Mouse (Mus musculus) forebrain, embryonic 15.5 days (tissue): ENCODE measurements around the gene Mccc1. TPM values are rescaled to one million over a fixed set of nuclear protein-coding genes. Genes with fewer than 3 reads are reported as not detected.
A peak's percentile ranks its signal among the peaks of the same experiment; 100 is the strongest.

ENCODE experiments used
- ATAC-seq: fragments of 200-750 bp; cut with Nextera tagmentation; replicated peaks from 2 replicates; pipeline ENCODE4 v1.8.0; 2017; ENCODE audit warnings: mild to moderate bottlenecking, moderate TSS enrichment, moderate library complexity
- H3K27ac ChIP-seq: fragments of 300-500 bp; sonication (generic); replicated peaks from 2 replicates; pipeline ENCODE4 v1.5.1; 2015; ENCODE audit warnings: mild to moderate bottlenecking, inconsistent platforms
- H3K27me3 ChIP-seq: fragments of 300-500 bp; sonication (generic); 2 replicates; pipeline ENCODE4 v1.6.1; 2015; ENCODE audit warnings: inconsistent platforms
- H3K36me3 ChIP-seq: fragments of 300-500 bp; sonication (generic); 2 replicates; pipeline ENCODE4 v1.6.1; 2015; ENCODE audit warnings: mild to moderate bottlenecking, inconsistent platforms
- H3K4me1 ChIP-seq: fragments of 300-500 bp; sonication (generic); 2 replicates; pipeline ENCODE4 v1.6.1; 2015; ENCODE audit warnings: inconsistent platforms
- H3K4me2 ChIP-seq: fragments of 300-500 bp; sonication (generic); replicated peaks from 2 replicates; pipeline ENCODE4 v1.6.1; 2015; ENCODE audit warnings: mild to moderate bottlenecking, inconsistent platforms
- H3K4me3 ChIP-seq: fragments of 300-500 bp; sonication (generic); 2 replicates; pipeline ENCODE4 v1.5.1; 2015; ENCODE audit warnings: mild to moderate bottlenecking, inconsistent platforms
- H3K9ac ChIP-seq: fragments of 300-500 bp; sonication (generic); replicated peaks from 2 replicates; pipeline ENCODE4 v1.6.1; 2015; ENCODE audit warnings: mild to moderate bottlenecking, inconsistent platforms
- H3K9me3 ChIP-seq: fragments of 300-500 bp; sonication (generic); 2 replicates; pipeline ENCODE4 v1.6.1; 2016; ENCODE audit warnings: inconsistent platforms
- WGBS: fragments of 180-500 bp; shearing (Covaris S2); methylation state at CpG from one replicate; pipeline ENCODE4 v1.1.7; 2015; ENCODE audit warnings: mixed read lengths; 5-methylcytosine and 5-hydroxymethylcytosine counted together
- polyA plus RNA-seq: library from polyadenylated mRNA; unstranded; fragments of >200 nt; fragmentation: Nextera tagmentation; extraction: Ambion mirVana; gene quantifications from 2 replicates; pipeline ENCODE4 v1.2.1, GENCODE M21; 2015

The Mccc1 gene
- polyA plus RNA-seq, 1 experiment from 2014 or later = 30.4 TPM

GRCm38 (mm10) chr3:35994552-35995531 lies 5.6 kb downstream of the Mccc1 start:
- WGBS = 59% methylated on average over 11 of the region's 11 CpGs
- Histone ChIP-seq H3K27me3 (no peaks in the 10 kb centered on the region), H3K4me3 (no peak overlapping the region), H3K9me3 (no peaks in the 10 kb centered on the region), H3K27ac (no peak overlapping the region), H3K4me2 (no peak overlapping the region), H3K4me1 (peaks cover 14% of the 10 kb centered on the region), H3K9ac (no peak overlapping the region), H3K36me3 (peaks cover 10% of the 10 kb centered on the region)
- no peak for ATAC-seq

- ATAC-seq = no peak
- H3K9me3 ChIP-seq = no peaks in the 10 kb centered on the region
- no peak overlapping the region for H3K4me2 ChIP-seq
- WGBS = 95% methylated on average over 7 of the region's 7 CpGs
- H3K4me1 ChIP-seq = no peaks in the 10 kb centered on the region
- H3K9ac ChIP-seq = no peak overlapping the region
- no peaks in the 10 kb centered on the region for H3K27me3 ChIP-seq
- no peak overlapping the region for H3K27ac ChIP-seq
- peaks cover 35% of the 10 kb centered on the region for H3K36me3 ChIP-seq
- no peak overlapping the region for H3K4me3 ChIP-seq
Measured at GRCm38 (mm10) chr3:35990715-35991114, 9.8 kb downstream of the Mccc1 start.

DNA sequence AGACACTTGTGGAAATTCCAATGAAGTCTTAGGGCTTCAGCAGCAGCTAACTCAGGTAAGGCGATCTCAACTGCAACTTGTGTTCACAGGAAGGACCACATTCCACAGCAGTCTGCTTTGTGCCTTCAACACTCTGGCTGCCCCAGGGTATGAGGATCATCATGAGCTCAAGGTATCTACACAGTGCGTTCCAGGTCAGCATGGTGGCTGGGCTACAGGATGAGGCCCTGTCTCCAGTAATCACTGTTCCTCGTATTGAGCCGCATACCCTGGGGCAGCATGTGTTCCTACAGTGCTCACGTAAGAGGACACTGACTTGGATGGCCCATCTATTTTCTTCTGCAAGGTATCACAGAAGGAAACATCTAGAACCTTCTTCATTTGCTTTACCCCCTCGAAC lies 12.4 kb downstream of the Mccc1 start:
- Histone ChIP-seq H3K9me3 (no peaks in the 10 kb centered on the region), H3K4me3 (no peak overlapping the region), H3K9ac (no peak overlapping the region), H3K4me2 (no peak overlapping the region), H3K27me3 (no peaks in the 10 kb centered on the region), H3K4me1 (no peaks in the 10 kb centered on the region), H3K36me3 (peaks cover 49% of the 10 kb centered on the region), H3K27ac (no peak overlapping the region)
- no peak for ATAC-seq
- WGBS = 95% methylated on average over 6 of the region's 6 CpGs

GRCm38 (mm10) chr3:35986266-35986665 lies 14.2 kb downstream of the Mccc1 start:
- H3K9me3 ChIP-seq = no peaks in the 10 kb centered on the region
- H3K4me2 ChIP-seq = no peak overlapping the region
- no peak overlapping the region for H3K27ac ChIP-seq
- no peak overlapping the region for H3K9ac ChIP-seq
- ATAC-seq = no peak
- no peaks in the 10 kb centered on the region for H3K4me1 ChIP-seq
- H3K4me3 ChIP-seq = no peak overlapping the region
- H3K27me3 ChIP-seq = no peaks in the 10 kb centered on the region
- peaks cover 59% of the 10 kb centered on the region for H3K36me3 ChIP-seq
- 93% methylated on average over 6 of the region's 6 CpGs for WGBS

DNA sequence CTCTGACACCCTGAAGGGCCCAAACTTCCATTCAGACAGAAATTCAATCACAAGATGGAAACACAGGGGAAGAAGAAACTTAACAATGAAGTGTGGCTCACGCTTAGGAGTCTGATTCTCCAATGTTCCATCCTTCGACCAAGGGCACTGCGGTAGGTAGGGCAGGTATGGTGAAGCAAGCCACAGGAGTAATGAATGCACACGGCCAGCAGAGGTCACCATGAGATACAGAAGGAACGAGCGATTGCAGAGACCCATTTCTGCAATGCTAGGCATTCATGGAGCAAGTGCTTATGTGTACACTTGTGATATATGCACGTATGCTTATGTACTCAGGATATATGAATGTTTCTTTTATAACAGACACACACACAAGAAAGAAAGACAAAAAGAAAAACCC lies 26.9 kb downstream of the Mccc1 start:
- 65% methylated on average over 7 of the region's 7 CpGs for WGBS
- ATAC-seq = peak; percentile 60; the same call in 1 of the 2 replicates
- Histone ChIP-seq H3K4me2 (no peak overlapping the region), H3K27ac (no peak overlapping the region), H3K4me3 (no peak overlapping the region), H3K27me3 (no peaks in the 10 kb centered on the region), H3K36me3 (peaks cover 47% of the 10 kb centered on the region), H3K9me3 (no peaks in the 10 kb centered on the region), H3K9ac (no peak overlapping the region), H3K4me1 (no peaks in the 10 kb centered on the region)

GRCm38 (mm10) chr3:35972985-35973384 lies 27.5 kb downstream of the Mccc1 start:
- Histone ChIP-seq H3K36me3 (peaks cover 43% of the 10 kb centered on the region), H3K9ac (no peak overlapping the region), H3K4me3 (no peak overlapping the region), H3K27ac (no peak overlapping the region), H3K9me3 (no peaks in the 10 kb centered on the region), H3K27me3 (no peaks in the 10 kb centered on the region), H3K4me1 (no peaks in the 10 kb centered on the region), H3K4me2 (no peak overlapping the region)
- peak; percentile 58; the same call in 1 of the 2 replicates for ATAC-seq
- 82% methylated on average over 4 of the region's 4 CpGs for WGBS

- WGBS = 91% methylated on average over 12 of the region's 12 CpGs
- H3K36me3 ChIP-seq = peaks cover 36% of the 10 kb centered on the region
- H3K27me3 ChIP-seq = no peaks in the 10 kb centered on the region
- H3K27ac ChIP-seq = no peak overlapping the region
- no peaks in the 10 kb centered on the region for H3K4me1 ChIP-seq
- ATAC-seq = no peak
- H3K4me2 ChIP-seq = no peak overlapping the region
- H3K9me3 ChIP-seq = no peaks in the 10 kb centered on the region
- H3K4me3 ChIP-seq = no peak overlapping the region
- no peak overlapping the region for H3K9ac ChIP-seq
Measured at GRCm38 (mm10) chr3:35971149-35971548, 29.3 kb downstream of the Mccc1 start.

GRCm38 (mm10) chr3:35970441-35970840 lies 30.0 kb downstream of the Mccc1 start:
- 88% methylated on average over 4 of the region's 4 CpGs for WGBS
- H3K9ac ChIP-seq = no peak overlapping the region
- no peaks in the 10 kb centered on the region for H3K27me3 ChIP-seq
- no peaks in the 10 kb centered on the region for H3K9me3 ChIP-seq
- H3K4me3 ChIP-seq = no peak overlapping the region
- no peaks in the 10 kb centered on the region for H3K4me1 ChIP-seq
- no peak overlapping the region for H3K4me2 ChIP-seq
- no peak overlapping the region for H3K27ac ChIP-seq
- ATAC-seq = no peak
- H3K36me3 ChIP-seq = peaks cover 29% of the 10 kb centered on the region

DNA sequence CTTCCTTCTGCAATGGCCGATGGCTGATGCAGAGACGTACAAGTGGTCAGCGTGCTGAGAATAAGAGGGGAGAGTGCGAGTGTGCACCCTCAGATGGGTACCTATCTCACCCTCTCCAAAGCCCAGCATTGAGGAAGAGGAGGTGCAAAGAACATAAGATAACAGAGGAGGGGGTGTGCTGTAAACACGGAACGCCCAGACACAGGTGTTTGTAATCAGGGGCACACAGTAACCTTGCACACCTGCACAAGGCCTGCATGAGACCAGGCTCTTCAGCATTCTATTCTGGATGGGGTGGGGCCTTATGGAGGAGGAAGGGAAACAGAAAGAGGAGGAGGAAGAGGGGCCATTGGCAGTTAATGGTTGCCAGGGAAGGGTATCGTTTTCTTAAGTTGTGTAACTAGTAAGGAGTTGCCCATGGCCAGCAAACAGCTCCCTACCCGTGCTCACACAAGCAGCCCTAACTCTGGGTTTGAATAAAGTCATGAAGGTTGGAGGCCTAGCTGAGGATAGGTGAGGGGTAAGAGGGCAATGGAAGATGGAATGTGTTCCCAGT lies 33.0 kb downstream of the Mccc1 start:
- Histone ChIP-seq H3K4me3 (no peak overlapping the region), H3K27me3 (no peaks in the 10 kb centered on the region), H3K9ac (no peak overlapping the region), H3K4me1 (no peaks in the 10 kb centered on the region), H3K9me3 (no peaks in the 10 kb centered on the region), H3K27ac (no peak overlapping the region), H3K4me2 (no peak overlapping the region), H3K36me3 (peaks cover 30% of the 10 kb centered on the region)
- ATAC-seq = no peak
- WGBS = 96% methylated on average over 8 of the region's 8 CpGs

GRCm38 (mm10) chr3:35966493-35966892 lies 34.0 kb downstream of the Mccc1 start:
- no peak for ATAC-seq
- Histone ChIP-seq H3K36me3 (peaks cover 27% of the 10 kb centered on the region), H3K27me3 (no peaks in the 10 kb centered on the region), H3K9ac (no peak overlapping the region), H3K4me1 (no peaks in the 10 kb centered on the region), H3K9me3 (no peaks in the 10 kb centered on the region), H3K4me3 (no peak overlapping the region), H3K4me2 (no peak overlapping the region), H3K27ac (no peak overlapping the region)
- WGBS = 87% methylated on average over 2 of the region's 2 CpGs

GRCm38 (mm10) chr3:35964928-35965327 lies 35.5 kb downstream of the Mccc1 start:
- Histone ChIP-seq H3K4me1 (no peaks in the 10 kb centered on the region), H3K9ac (no peak overlapping the region), H3K27ac (no peak overlapping the region), H3K4me3 (no peak overlapping the region), H3K4me2 (no peak overlapping the region), H3K9me3 (no peaks in the 10 kb centered on the region), H3K36me3 (peaks cover 28% of the 10 kb centered on the region), H3K27me3 (no peaks in the 10 kb centered on the region)
- WGBS = 91% methylated on average over 4 of the region's 4 CpGs
- ATAC-seq = no peak

DNA sequence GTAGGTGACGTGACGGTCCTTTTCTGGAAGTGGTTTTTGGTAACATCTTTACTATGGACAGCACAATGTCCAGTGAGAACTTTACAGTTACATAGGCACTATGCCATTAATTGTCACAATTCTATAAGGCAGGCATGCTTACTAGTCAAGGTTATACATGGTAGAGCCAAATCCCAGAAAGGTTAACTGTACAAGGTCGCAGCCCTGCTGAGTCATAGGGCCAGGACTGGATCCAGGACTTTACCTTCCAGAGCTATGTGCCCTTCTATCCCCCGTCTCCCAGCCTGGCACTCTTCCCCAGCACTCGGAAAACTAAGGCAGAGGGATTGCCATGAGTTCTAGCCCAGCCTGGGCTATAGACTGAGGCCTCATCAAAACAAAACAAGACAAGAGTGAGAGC lies 36.6 kb downstream of the Mccc1 start:
- peaks cover 33% of the 10 kb centered on the region for H3K36me3 ChIP-seq
- 88% methylated on average over 5 of the region's 5 CpGs for WGBS

More for the DNA sequence above, 36.6 kb downstream of the Mccc1 start:
- H3K4me3 ChIP-seq = no peak overlapping the region
- no peak overlapping the region for H3K9ac ChIP-seq
- H3K9me3 ChIP-seq = no peaks in the 10 kb centered on the region
- no peaks in the 10 kb centered on the region for H3K4me1 ChIP-seq
- no peak for ATAC-seq
- no peak overlapping the region for H3K27ac ChIP-seq
- no peak overlapping the region for H3K4me2 ChIP-seq
- H3K27me3 ChIP-seq = no peaks in the 10 kb centered on the region
